Mouse (Mus musculus) monocyte, adult 5-6 weeks (primary cell): Measurements from ENCODE around the gene Tgfbrap1. TPM values are rescaled to one million over a fixed set of nuclear protein-coding genes. Genes with fewer than 3 reads are reported as not detected.
A peak's percentile ranks its signal among the peaks of the same experiment; 100 is the strongest.

Experiments
- ATAC-seq: fragments of 153-309, 156-312 bp; replicated peaks from 2 replicates; pipeline ENCODE4 v1.8.0; 2017; ENCODE audit warnings: mild to moderate bottlenecking; ENCODE audit not compliant: low TSS enrichment, insufficient number of reproducible peaks, severe bottlenecking, poor library complexity, low FRiP score
- total RNA-seq: library from RNA; stranded (forward); fragments of 200-1000, 200-491, 200-594 nt; gene quantifications from 3 replicates; pipeline ENCODE4 v1.2.3, GENCODE M21; 2017

The Tgfbrap1 gene
- total RNA-seq, 1 experiment from 2014 or later = 28.4 TPM

DNA sequence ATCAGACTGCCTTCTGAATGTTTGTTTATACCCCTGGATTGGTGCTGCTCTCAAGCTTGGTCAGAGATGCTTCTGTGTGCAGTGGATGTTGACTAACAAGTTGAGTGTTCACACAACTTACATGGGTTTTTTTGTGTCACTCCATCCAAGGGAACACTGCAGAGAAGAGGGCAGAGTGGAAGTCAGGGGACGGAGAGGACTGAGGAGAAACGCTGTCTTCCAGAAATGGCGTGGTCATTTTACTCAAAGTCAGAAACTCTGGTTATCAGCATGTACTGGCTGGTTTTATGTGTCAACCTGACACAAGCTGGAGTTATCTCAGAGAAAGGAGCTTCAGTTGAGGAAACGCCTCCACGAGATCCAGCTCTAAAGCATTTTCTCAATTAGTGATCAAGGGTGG, 22.5 kb upstream of the Tgfbrap1 start:
- no peak for ATAC-seq

DNA sequence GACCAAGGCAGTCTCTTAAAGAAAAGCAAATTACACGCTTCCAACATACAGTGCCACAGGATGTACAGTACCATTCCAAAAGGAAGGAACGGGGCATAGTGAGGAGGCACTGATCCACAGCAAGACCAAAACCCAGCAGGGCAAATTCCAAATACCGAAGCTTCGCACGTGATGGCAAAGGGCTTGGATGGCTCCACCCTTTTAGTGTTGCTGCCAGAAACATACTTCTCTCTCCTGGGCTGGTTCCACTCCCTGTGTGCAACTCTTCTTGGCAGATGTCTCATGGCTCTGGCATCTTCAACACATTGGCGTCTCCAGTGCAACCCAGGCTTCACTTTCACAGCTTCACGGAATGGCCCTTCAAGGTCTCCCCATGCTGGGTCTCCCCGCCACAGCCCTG, 19.0 kb upstream of the Tgfbrap1 start:
- ATAC-seq = no peak

DNA sequence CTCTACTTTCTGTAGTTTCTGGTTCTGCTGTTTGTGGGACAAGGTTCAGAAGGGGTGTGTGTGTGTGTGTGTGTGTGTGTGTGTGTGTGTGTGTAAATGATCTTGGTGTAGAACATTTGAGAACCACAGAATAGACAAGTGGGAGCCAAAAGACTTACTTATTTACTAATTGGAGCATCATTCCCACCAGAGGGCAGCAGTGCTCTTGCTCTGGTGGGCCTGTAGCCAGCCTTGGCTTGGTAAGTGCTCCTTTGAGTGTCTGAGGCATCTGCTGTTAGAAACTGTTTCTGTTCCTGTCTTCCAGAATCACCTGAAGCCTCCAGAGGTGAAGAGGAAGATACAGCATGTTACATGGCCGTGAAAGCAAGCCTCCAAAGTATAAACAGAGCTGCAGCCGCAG, 14.4 kb upstream of the Tgfbrap1 start:
- ATAC-seq = no peak

DNA sequence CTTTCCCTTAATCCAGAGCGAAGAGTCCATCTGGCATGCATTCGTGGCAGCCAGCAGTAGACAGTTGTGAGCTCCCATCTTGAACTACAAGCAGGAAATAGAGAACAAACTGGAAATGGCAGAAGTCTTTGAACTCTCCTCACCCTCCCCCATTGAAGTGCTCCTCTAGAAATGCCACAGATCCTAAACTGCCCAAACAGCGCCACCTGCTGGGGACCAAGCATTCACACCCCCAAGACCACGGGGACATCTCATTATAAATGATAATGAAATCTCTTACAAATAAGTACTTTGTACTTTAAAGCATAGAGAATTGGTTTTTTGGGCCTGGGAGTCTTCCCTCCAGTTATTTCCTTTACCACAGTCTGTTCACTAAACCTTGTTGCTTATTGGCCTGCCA, 12.1 kb upstream of the Tgfbrap1 start:
- ATAC-seq = peak; percentile 77

DNA sequence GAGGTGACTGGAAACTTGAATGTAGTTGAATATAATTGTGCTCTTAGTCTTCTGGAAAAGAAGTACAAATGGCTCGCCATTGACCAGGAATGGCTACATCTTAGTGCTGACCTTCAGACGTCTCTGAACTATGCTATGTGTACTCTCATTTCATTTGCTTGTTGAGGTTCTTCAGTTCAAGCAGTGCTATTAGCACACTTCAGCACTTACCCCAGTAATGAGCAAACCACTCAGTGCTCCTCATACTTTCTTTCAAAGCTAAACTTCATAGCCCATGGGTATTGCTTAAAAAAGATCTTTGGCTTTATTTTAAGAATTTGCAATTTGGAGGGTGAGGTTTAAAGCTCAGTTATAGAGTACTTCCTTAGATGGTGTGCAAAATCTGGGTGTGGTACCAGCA, 10.3 kb upstream of the Tgfbrap1 start:
- ATAC-seq = no peak

- ATAC-seq = no peak
Observed at GRCm38 (mm10) chr1:43094206-43094605, 4.2 kb downstream of the Tgfbrap1 start.

- ATAC-seq = peak; percentile 61
Observed at GRCm38 (mm10) chr1:43092056-43093015, 6.1 kb downstream of the Tgfbrap1 start.

GRCm38 (mm10) chr1:43091306-43092055, 7.0 kb downstream of the Tgfbrap1 start:
- 0 out of 2 replicates have a peak, but pooled peaks have one; percentile 9 for ATAC-seq

DNA sequence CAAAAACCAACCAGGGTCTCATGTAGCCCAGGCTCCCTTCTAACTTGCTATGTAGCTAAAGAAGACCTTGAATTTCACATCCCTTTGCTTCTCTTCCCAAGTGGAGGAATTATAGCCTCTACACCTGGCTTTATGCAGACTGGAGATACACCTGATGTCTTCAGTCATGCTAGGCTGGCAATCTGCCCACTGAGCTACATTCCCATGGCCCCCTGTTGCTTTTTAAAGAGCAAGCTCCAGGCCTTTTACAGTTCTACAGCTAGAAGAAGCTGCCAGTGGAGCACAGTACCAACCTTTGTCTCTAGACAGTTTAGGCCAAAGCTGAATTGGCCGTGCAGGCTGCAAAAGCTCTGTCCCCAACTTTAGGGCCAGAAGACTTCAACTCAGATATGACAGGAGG, 8.0 kb downstream of the Tgfbrap1 start:
- ATAC-seq = no peak

- ATAC-seq = no peak
Observed at GRCm38 (mm10) chr1:43082946-43083345, 15.5 kb downstream of the Tgfbrap1 start.

DNA sequence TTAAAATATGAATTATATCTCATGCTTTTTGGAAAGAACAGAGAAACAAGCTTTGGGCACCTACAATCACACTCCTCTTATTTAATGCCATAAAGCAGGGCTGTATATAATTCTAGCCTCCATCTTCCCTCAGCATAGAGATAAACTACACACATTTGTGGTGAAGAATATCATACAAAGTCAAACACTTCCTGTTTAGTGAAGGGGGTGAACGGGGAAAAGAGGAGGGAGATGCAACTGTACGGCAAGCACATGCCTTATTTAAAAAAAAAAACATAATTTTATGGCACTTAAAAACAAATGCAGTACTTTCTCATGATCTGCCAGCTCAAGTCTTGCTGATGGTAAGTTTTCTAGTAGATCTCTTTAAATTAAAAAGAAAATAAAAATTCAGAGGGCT, 20.3 kb downstream of the Tgfbrap1 start:
- no peak for ATAC-seq

DNA sequence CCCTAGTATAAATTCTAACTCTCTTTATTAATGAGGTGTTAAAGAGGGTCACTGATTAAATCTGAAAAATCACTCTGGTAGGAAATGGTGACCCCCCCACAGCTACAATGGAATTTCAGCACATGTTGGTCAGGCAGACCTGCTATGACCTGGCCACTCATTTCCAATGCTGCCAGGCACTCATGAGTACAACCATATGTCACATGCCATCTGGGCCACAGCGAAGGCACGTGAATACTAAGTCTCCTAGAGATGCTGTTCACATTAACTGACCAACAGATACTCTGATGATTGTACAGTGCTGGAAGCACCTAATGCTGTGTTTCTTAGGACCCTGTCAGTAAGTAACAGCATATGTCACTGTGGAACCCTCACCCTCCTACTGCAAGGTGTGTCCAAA, 23.6 kb downstream of the Tgfbrap1 start:
- ATAC-seq = no peak

DNA sequence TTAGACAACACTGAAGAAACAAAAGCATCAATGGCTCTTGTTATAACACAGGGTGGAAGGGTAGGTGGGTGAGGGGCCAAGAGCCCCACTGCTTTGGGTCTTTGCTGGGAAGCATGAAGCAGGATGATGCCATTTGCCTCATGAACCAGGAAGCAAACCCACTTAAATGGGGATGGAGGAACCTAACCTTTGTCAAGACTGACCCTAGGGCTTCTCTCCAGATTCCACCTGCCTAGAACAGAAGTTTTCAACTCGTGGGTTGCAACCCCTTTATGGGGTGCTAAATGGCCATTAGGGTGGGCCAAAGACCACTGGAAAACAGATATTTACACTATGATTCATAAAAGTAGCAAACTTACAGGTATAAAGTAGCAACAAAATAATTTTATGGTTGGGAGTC, 25.9 kb downstream of the Tgfbrap1 start:
- no peak for ATAC-seq

GRCm38 (mm10) chr1:43072028-43072427, 26.4 kb downstream of the Tgfbrap1 start:
- no peak for ATAC-seq

DNA sequence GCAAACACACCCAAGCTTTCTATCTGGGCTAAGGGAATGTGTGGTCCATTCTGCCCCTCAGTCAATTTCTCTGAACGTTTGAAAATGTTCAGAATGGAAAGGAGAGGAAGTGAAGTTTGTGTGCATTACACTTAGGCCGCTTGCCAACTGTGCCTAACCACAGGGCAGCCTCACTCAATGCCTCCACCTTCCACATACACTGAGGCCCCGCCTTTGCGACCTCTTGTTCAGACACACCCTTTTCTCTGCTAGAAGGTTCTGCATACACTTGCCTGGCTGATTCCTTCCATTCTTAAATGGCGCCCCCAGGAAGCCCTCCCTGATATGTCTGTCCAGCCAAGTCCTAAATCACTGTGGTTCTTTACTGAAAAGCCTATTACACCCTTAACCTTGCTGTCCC, 27.7 kb downstream of the Tgfbrap1 start:
- peak; percentile 86 for ATAC-seq

- ATAC-seq = no peak
Observed at GRCm38 (mm10) chr1:43067551-43067950, 30.9 kb downstream of the Tgfbrap1 start.

DNA sequence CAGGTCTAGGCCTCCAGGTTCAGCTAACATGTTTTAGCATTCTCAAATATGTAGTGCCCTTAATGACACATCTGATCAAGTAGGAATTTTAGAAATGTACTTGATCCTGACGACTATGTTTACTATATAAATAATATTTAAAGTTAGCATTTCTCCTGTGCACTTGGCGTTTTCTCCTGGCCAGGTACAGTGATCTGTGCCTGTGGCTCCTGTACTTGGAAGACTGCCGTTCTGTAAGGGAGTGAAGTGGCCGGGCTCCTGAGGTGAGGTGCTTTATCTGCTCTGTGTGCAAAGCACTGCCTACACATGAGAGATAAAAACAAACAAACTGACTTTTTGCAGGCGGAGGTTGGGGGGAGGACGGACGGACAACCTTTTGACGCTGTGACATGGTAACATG, 31.9 kb downstream of the Tgfbrap1 start:
- ATAC-seq = no peak

GRCm38 (mm10) chr1:43065615-43066310, 32.7 kb downstream of the Tgfbrap1 start:
- ATAC-seq = no peak

DNA sequence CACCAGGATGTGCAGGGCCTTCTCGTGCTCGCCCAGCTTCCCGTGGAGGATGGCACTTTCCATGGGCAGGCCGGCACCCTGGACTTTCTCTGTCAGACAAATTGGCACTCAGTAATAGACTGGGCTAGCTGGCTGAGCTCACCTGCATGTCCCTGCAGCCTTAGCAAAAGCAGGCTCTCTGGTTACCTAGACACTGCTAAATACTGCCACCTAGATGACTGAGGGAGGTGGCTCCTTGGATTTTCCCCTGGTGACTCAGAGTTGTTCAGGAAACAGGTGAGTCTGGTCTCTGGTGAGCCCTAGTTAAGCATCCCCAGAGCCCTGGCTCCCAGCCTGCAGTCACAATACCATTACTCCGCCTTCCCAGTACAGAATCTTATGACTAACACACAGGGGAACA, 46.5 kb downstream of the Tgfbrap1 start:
- ATAC-seq = no peak
